Mouse (Mus musculus): Measurements from ENCODE around the gene Rab24. TPM values are rescaled to one million over a fixed set of nuclear protein-coding genes. Genes with fewer than 3 reads are reported as not detected.

Gene Rab24
- total and polyA plus RNA-seq, 3 experiments, result 41.7 to 72.5 (median 45.3) TPM

- H3K4me1 ChIP-seq (ENCODE audit: control insufficient read depth in 1 of 2, insufficient read depth in 2 of 2), result peaks cover 3 to 51% of the 10 kb centered on the region in 2 experiments; a peak in 3 of 4 replicates
- peaks cover 28% of the 10 kb centered on the region for H3K79me2 ChIP-seq (replicated peaks; ENCODE audit: control insufficient read depth, extremely low read depth, insufficient read depth, poor library complexity, severe bottlenecking)
- H3K9ac ChIP-seq (ENCODE audit: insufficient read depth, low read depth), result no peak overlapping the region; the same call in 1 of the 2 replicates
- no peak overlapping the region for H3K4me2 ChIP-seq (ENCODE audit: insufficient read depth, low read depth, poor library complexity, severe bottlenecking)
- H3K36me3 ChIP-seq (replicated peaks in 1 of 2; ENCODE audit: control insufficient read depth in 1 of 2, insufficient read depth in 1 of 2, low read length in 1 of 2), result peaks cover 16 to 63% of the 10 kb centered on the region in 2 experiments
- in situ Hi-C loops (cut with MboI; ENCODE audit: low pct_ligation_motif_present, low pct_unique_long_range_greater_than_20kb, low sequenced_read_pairs) (no loop called here), dilution Hi-C loops (cut with MboI; ENCODE audit: extremely low pct_ligation_motif_present, extremely low pct_unique_long_range_greater_than_20kb, low sequenced_read_pairs) (no loop called here)
- no peak for TF ChIP-seq UBTF (IDR thresholded peaks at IDR 0.05; ENCODE audit: low read depth, low read length)
- TF ChIP-seq EP300 (IDR thresholded peaks at IDR 0.05; ENCODE audit: low read length), result peak; percentile 74
- TF ChIP-seq RAD21 (IDR thresholded peaks at IDR 0.05; ENCODE audit: low read depth, low read length), result no peak
- no peak for TF ChIP-seq JUN (IDR thresholded peaks at IDR 0.05; ENCODE audit: insufficient read depth, low read depth, low read length)
- TF ChIP-seq CHD2 (IDR thresholded peaks at IDR 0.05; ENCODE audit: low read length), result no peak
- no peak for TF ChIP-seq CHD1 (IDR thresholded peaks at IDR 0.05; ENCODE audit: low read depth, low read length)
- no peak for TF ChIP-seq NRF1 (IDR thresholded peaks at IDR 0.05; ENCODE audit: low read depth, low read length)
- no peak for TF ChIP-seq MAX (IDR thresholded peaks at IDR 0.05; ENCODE audit: low read length)
- peak; percentile 66 for TF ChIP-seq MEF2A (IDR thresholded peaks at IDR 0.05; ENCODE audit: borderline replicate concordance, low read depth, low read length)
- no peak for TF ChIP-seq MYC (IDR thresholded peaks at IDR 0.05; ENCODE audit: low read depth, low read length)
- no peak for TF ChIP-seq BHLHE40 (IDR thresholded peaks at IDR 0.05; ENCODE audit: low read depth, low read length)
- TF ChIP-seq IRF4 (IDR thresholded peaks at IDR 0.05; ENCODE audit: low read depth, low read length), result peak; percentile 72
- no peak for TF ChIP-seq E2F4 (IDR thresholded peaks at IDR 0.05; ENCODE audit: insufficient replicate concordance, low read depth, low read length)
- TF ChIP-seq MAFK (IDR thresholded peaks at IDR 0.05; ENCODE audit: insufficient replicate concordance, low read length), result 0 out of 2 replicates have a peak, but pooled peaks have one; percentile 11
- no peaks in the 10 kb centered on the region for H3K27me3 ChIP-seq (replicated peaks)
- no peaks in the 10 kb centered on the region for H3K9me3 ChIP-seq (replicated peaks; ENCODE audit: low read length)
- no peak for DNase-seq (ENCODE audit: extremely low read depth)
- no peak overlapping the region for H3K4me3 ChIP-seq (replicated peaks in 1 of 3; ENCODE audit: low read depth in 2 of 3, low read length in 2 of 3, poor library complexity in 1 of 3)
- H3K27ac ChIP-seq (ENCODE audit: insufficient read depth, low read depth), result peak overlapping the region; percentile 15; the same call in 1 of the 2 replicates
These were observed 3.4 kb downstream of the Rab24 start for GRCm38 (mm10) chr13:55318351-55318750.

GRCm38 (mm10) chr13:55314891-55315412 is 6.8 kb downstream of the Rab24 start:
- Histone ChIP-seq H3K9me3 (replicated peaks; ENCODE audit: low read length) (no peaks in the 10 kb centered on the region), H3K9ac (ENCODE audit: insufficient read depth, low read depth) (no peak overlapping the region), H3K4me2 (ENCODE audit: insufficient read depth, low read depth, poor library complexity, severe bottlenecking) (no peak overlapping the region), H3K27me3 (replicated peaks) (no peaks in the 10 kb centered on the region), H3K36me3 (replicated peaks in 1 of 2; ENCODE audit: control insufficient read depth in 1 of 2, insufficient read depth in 1 of 2, low read length in 1 of 2) (peaks cover 35 to 85% of the 10 kb centered on the region in 2 experiments), H3K79me2 (replicated peaks; ENCODE audit: control insufficient read depth, extremely low read depth, insufficient read depth, poor library complexity, severe bottlenecking) (no peaks in the 10 kb centered on the region), H3K4me1 (ENCODE audit: control insufficient read depth in 1 of 2, insufficient read depth in 2 of 2) (peaks cover 0 to 38% of the 10 kb centered on the region in 2 experiments; a peak in 2 of 4 replicates), H3K4me3 (replicated peaks in 1 of 3; ENCODE audit: low read depth in 2 of 3, low read length in 2 of 3, poor library complexity in 1 of 3) (no peak overlapping the region), H3K27ac (ENCODE audit: insufficient read depth, low read depth) (no peak overlapping the region)
- dilution Hi-C loops (cut with MboI; ENCODE audit: extremely low pct_ligation_motif_present, extremely low pct_unique_long_range_greater_than_20kb, low sequenced_read_pairs) (no loop called here), in situ Hi-C loops (cut with MboI; ENCODE audit: low pct_ligation_motif_present, low pct_unique_long_range_greater_than_20kb, low sequenced_read_pairs) (no loop called here)
- TF ChIP-seq MAFK (IDR thresholded peaks at IDR 0.05; ENCODE audit: insufficient replicate concordance, low read length) (0 out of 2 replicates have a peak, but pooled peaks have one; percentile 60), ZC3H11A (IDR thresholded peaks at IDR 0.05; ENCODE audit: low read depth, low read length) (no peak)
- DNase-seq (ENCODE audit: extremely low read depth), result no peak
